ENCODE assay signal across 13 mouse cellular contexts in genomic region chr2:32112548-32112947, GRCm38 (mm10).
"Had no signal": no experiment of that assay in that cellular context is flagged by ENCODE, and none has a peak within 500 bp of the region (broad histone marks: within the 10 kb centered on the region; RNA-seq: fewer than 3 reads in every experiment).

No protein-coding gene starts in this region.

- H3K9me3 ChIP-seq: intestine, embryonic 15.5 days; limb, embryonic 12.5 days; midbrain, embryonic 12.5 days; neural tube, embryonic 13.5 days; stomach, embryonic 15.5 days had no signal

- H3K36me3 ChIP-seq: intestine, embryonic 15.5 days; limb, embryonic 12.5 days; midbrain, embryonic 12.5 days had no signal

- DNase-seq: kidney, adult 18-20 months; kidney, postnatal 10 days; kidney, postnatal 4 days; lung, embryonic 14.5 days; lung, postnatal 10 days; lung, postnatal 4 days; thymus, postnatal 36 days had no signal

- ATAC-seq: intestine, embryonic 15.5 days; midbrain, embryonic 16.5 days had no signal

- H3K4me3 ChIP-seq: intestine, embryonic 15.5 days; limb, embryonic 12.5 days; midbrain, embryonic 12.5 days; neural tube, embryonic 13.5 days; stomach, embryonic 15.5 days had no signal

- H3K27ac ChIP-seq: intestine, embryonic 15.5 days; limb, embryonic 12.5 days; midbrain, embryonic 12.5 days; neural tube, embryonic 13.5 days; stomach, embryonic 15.5 days had no signal

- H3K4me1 ChIP-seq: intestine, embryonic 15.5 days; limb, embryonic 12.5 days; midbrain, embryonic 12.5 days; neural tube, embryonic 13.5 days; stomach, embryonic 15.5 days had no signal

- H3K27me3 ChIP-seq: intestine, embryonic 15.5 days; limb, embryonic 12.5 days; midbrain, embryonic 12.5 days; neural tube, embryonic 13.5 days; stomach, embryonic 15.5 days had no signal

- H3K9ac ChIP-seq: intestine, embryonic 15.5 days; limb, embryonic 12.5 days; lung, embryonic 14.5 days; midbrain, embryonic 12.5 days; neural tube, embryonic 13.5 days; stomach, embryonic 15.5 days had no signal

- H3K4me2 ChIP-seq: intestine, embryonic 15.5 days; limb, embryonic 12.5 days; lung, embryonic 14.5 days; midbrain, embryonic 12.5 days; neural tube, embryonic 13.5 days; stomach, embryonic 15.5 days had no signal
